Mouse (Mus musculus) granulocyte monocyte progenitor cell, adult 5-6 weeks (primary cell): ENCODE results near the gene Mrnip. TPM values are rescaled to one million over a fixed set of nuclear protein-coding genes. Genes with fewer than 3 reads are reported as not detected.

Experiments
- ATAC-seq: replicated peaks from 2 replicates; pipeline ENCODE4 v1.8.0; 2016; ENCODE audit warnings: mild to moderate bottlenecking, moderate TSS enrichment, inconsistent platforms; ENCODE audit not compliant: poor library complexity, severe bottlenecking
- total RNA-seq, 2 experiments: library from RNA; stranded (forward) in 1 of 2; stranded (reverse) in 1 of 2; fragments of 200-712, 200-1000 nt in 1 of 2; fragments of >200 nt in 1 of 2; fragmentation: Nextera tagmentation in 1 of 2; gene quantifications; 2 replicates each; pipeline ENCODE4 v1.2.3; 2014 to 2017

Gene Mrnip
- total RNA-seq, 2 experiments from 2014 or later: 18.4 to 22.0 TPM

DNA sequence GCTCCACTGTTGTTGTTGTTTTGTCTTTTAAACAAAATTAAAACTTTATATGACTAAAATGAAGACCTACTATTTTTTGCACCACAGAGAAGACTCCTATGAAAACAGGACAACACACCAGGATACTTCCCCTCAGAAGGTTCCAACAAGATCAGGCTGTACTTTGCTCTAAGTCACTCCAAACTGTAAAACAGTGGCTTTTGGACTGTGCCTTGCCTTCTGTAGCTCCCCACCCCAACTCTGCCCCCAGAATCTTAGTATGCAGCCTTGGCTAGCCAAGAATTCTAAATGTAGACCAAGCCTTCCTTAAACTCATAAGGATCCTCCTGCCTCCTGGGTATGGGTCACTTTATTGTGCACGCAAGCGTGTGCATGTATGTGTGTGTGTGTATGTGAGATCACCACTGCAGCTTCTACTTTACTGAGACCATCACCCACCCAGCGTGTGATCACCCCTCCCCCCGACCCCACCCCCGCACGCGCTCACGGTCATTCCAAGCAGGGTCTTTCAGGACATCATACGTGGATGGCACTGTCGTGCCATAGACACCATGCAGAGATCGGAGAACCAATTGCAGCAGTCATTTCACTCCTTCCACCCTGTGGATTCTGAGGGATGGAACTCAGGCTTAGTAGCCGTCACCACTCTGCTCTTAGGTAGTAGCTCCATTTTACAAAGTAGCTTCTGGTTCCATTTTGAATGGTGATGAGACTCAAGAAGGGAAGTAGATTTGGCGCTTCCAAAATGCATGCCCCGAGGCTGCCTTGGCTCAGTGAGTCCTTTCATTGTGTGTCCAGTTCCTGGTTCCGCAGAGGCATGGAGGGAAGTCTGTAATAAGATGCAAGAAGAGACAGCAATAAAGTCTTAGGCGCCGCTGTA, 49.8 kb downstream of the Mrnip start:
- peak; percentile 52 for ATAC-seq

DNA sequence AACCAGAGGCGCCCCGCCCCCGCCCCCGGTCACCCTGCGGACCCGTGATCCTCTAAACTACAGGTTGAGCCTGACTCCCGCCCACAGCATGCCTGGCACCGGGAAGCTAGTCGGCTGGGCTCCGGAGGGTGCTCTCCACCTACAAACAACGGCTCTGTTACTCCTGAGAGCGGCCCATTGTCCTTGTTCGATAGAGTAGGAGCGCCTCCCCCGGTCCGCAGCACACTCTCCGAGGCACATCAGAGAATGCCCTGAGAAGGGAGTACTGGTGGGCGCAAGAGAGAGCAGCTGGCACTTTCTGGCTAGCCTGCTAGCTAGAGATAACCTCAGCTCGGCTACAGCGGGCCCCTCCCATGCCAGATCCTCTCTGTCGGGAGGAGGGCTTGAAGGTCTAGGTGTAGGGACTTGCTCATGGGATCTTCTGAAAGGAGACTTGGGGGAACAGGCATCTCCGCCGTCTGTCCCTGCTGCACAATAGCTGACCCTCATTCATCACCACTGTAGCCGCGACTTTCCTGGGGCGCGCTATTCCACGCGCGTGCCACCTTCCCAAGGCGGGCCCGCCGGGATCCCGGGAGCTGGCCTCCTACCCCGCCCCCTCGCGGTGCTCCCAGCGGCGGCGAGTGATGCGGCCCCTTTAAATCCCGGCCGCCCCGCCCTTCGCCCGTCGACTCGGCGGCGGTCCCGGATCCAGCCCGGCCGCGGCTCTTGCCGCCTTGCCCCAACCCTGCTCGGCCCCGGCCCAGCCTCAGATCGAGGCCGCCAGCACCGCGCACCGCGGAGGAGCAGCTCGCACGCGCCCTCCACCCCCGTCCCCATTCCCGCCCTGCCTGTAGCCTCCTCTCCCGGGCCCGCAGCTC, 50.7 kb downstream of the Mrnip start:
- ATAC-seq: peak; percentile 42

- ATAC-seq: no peak
These were observed 51.6 kb downstream of the Mrnip start for GRCm38 (mm10) chr11:50225611-50226378.

- no peak for ATAC-seq
These were observed 52.2 kb downstream of the Mrnip start for GRCm38 (mm10) chr11:50226406-50226805.

GRCm38 (mm10) chr11:50227226-50227625, 53.0 kb downstream of the Mrnip start:
- no peak for ATAC-seq

- no peak for ATAC-seq
These were observed 53.5 kb downstream of the Mrnip start for GRCm38 (mm10) chr11:50227736-50228135.

- no peak for ATAC-seq
These were observed 54.5 kb downstream of the Mrnip start for GRCm38 (mm10) chr11:50228772-50229171.

GRCm38 (mm10) chr11:50229252-50229910, 55.1 kb downstream of the Mrnip start:
- peak; percentile 47 for ATAC-seq

GRCm38 (mm10) chr11:50230481-50231304, 56.4 kb downstream of the Mrnip start:
- no peak for ATAC-seq

DNA sequence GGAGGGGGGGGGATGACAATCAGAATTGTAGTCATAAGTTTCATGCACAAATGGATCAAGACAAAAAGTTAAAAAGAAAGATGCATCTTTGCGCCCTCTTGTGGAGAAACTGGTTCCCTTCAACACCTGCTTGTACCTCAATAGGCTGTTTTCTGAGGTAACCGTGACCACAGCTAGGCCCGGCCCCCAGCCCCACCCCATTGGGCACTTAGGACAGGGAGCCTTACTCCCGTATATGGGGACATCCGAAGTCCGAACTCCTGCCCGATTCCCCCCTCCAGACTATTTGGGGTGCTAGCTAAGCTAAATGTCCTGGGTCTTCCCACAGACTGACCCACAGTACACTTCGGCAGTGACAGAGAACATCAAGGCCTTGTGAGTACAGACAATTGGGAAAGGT, 57.2 kb downstream of the Mrnip start:
- ATAC-seq: peak; percentile 30

DNA sequence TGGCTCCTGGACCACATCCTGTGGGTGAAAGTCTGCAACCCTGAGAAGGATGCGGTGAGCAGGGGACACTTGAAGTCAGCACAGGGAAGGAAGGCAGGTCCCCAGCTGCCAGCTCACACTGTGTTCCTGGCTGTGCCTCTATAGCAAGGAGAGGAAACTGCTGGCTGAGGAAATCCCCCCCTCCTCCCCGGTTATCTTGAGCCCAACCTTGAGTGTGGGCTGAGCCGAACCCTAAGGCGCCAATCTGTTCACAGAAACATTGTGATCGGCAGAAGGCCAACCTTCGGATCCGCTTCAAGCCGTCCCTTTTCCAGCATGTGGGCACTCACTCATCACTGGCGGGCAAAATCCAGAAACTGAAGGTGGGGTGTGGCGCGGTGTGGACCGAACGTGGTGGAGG, 58.8 kb downstream of the Mrnip start:
- ATAC-seq: no peak

GRCm38 (mm10) chr11:50233993-50234392, 59.7 kb downstream of the Mrnip start:
- no peak for ATAC-seq

DNA sequence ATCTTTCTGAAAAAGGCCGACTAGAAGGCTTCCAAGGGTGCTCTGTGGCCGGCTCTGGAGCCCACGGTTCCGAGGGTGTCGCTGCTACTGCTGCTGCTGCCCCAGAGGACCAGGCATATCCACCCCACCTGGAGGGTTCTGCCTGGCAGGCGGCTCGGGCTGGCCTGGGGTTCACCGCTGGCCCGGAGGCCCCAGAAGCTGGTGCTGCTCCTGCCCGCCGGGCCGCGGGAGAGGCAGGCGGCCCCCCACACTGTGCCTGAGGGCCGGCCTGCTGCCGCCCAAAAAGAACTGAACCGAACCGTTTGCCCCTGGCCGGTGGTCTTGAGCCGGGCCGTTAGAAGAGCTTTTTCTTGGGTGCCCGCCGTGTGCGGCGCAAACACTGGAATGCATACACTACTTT, 60.4 kb downstream of the Mrnip start:
- no peak for ATAC-seq

GRCm38 (mm10) chr11:50236540-50236936, 62.3 kb downstream of the Mrnip start:
- peak; percentile 70 for ATAC-seq

DNA sequence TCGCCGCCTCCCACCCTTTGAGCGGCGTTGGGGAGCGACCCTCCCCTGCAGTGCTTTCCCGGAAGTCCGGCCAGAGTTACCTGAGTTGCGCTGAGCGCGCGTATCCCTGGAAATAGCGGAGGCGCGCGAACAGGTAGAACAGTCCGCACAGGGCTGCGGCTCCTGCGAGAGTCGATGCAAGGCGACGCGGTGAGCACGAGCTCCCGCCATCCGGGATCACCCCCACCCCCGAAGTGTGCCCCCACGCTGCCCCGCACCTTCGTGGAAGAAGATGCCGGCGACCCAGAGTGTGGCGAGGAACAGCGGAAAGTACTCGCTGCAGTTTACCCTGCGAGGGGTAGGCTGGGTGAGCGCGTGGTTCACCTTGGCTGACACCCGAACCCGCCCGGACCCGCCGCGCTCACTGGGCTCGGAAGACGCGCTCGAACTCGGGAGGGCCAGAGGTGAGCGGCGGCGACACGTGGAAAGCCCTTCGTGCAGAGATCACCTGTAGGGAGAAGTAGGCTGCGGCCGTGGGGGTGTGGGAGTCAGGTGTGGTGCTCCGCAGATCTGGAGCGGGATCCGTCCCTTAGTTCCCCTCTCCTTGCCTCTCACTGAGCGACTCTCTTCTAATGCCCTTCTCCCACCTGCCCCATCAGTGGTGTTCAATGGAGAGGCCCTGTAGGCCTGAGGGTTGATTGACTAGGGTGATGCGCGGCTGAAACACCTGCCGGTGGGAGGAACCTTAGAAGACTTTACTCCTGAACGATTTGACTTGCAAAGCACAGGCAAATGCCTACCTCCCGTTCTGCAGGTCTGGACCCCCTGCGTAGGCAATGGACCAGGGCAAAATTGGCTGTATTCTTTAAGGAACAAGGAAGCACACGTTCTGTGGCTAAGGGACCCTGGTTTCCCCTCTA, 62.9 kb downstream of the Mrnip start:
- ATAC-seq: no peak

DNA sequence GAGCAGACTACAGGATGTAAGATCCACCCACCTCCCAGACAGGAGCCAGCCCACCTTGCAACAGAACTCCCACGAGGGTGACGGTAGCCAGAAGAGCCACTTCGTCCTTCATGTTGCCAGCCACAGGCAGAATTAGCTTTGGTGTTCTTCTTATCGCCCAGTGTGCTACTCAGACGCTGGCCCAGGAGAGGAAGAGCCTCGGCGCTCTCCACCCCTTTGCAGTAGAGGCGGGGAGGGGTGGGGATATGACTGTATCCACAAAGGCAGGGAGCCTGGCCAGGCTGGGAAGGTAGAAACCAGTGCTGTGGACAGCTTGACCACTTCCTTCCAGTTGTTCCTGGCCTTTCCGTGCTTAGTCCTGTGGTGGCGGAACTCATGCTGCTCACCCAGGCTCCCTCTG, 64.1 kb downstream of the Mrnip start, which contains the start of gene Ltc4s:
Gene Ltc4s, minus strand, starts transcription at position 293 of the 400 bp plus-strand sequence.
- ATAC-seq: peak; percentile 25

GRCm38 (mm10) chr11:50238821-50239791, 64.9 kb downstream of the Mrnip start:
- ATAC-seq: peak; percentile 31
